Mouse (Mus musculus) 3134 (cell line): ENCODE data around the gene Ikzf1.

ENCODE experiments used
- DNase-seq: peaks from one replicate; pipeline ENCODE4 v3.0.0-alpha.2; 2011; ENCODE audit warnings: low spot score; ENCODE audit not compliant: insufficient read length; ENCODE audit errors: extremely low read depth

Ikzf1 gene

GRCm38 (mm10) chr11:11689701-11690058 lies 4.9 kb downstream of the Ikzf1 start:
- no peak for DNase-seq

GRCm38 (mm10) chr11:11690059-11690844 lies 5.4 kb downstream of the Ikzf1 start:
- no peak for DNase-seq

- no peak for DNase-seq
Measured at GRCm38 (mm10) chr11:11690845-11691196, 6.0 kb downstream of the Ikzf1 start.

GRCm38 (mm10) chr11:11691324-11692058 lies 6.7 kb downstream of the Ikzf1 start:
- DNase-seq = no peak

- DNase-seq = no peak
Measured at GRCm38 (mm10) chr11:11692558-11693166, 7.9 kb downstream of the Ikzf1 start.

GRCm38 (mm10) chr11:11693446-11693845 lies 8.6 kb downstream of the Ikzf1 start:
- no peak for DNase-seq

GRCm38 (mm10) chr11:11694072-11694471 lies 9.3 kb downstream of the Ikzf1 start:
- no peak for DNase-seq

- DNase-seq = no peak
Measured at GRCm38 (mm10) chr11:11694472-11695177, 9.8 kb downstream of the Ikzf1 start.

- DNase-seq = no peak
Measured at GRCm38 (mm10) chr11:11695211-11695887, 10.5 kb downstream of the Ikzf1 start.

GRCm38 (mm10) chr11:11695907-11696306 lies 11.1 kb downstream of the Ikzf1 start:
- DNase-seq = no peak

GRCm38 (mm10) chr11:11696814-11697213 lies 12.0 kb downstream of the Ikzf1 start:
- DNase-seq = no peak

- no peak for DNase-seq
Measured at GRCm38 (mm10) chr11:11701378-11701777, 16.6 kb downstream of the Ikzf1 start.

GRCm38 (mm10) chr11:11703776-11704175 lies 19.0 kb downstream of the Ikzf1 start:
- DNase-seq = no peak

- DNase-seq = no peak
Measured at GRCm38 (mm10) chr11:11708154-11708719, 23.4 kb downstream of the Ikzf1 start.

- no peak for DNase-seq
Measured at GRCm38 (mm10) chr11:11709311-11709710, 24.5 kb downstream of the Ikzf1 start.

- DNase-seq = no peak
Measured at GRCm38 (mm10) chr11:11710718-11711117, 25.9 kb downstream of the Ikzf1 start.

- DNase-seq = no peak
Measured at GRCm38 (mm10) chr11:11711748-11712147, 26.9 kb downstream of the Ikzf1 start.

- no peak for DNase-seq
Measured at GRCm38 (mm10) chr11:11714676-11715075, 29.9 kb downstream of the Ikzf1 start.

GRCm38 (mm10) chr11:11715963-11716691 lies 31.3 kb downstream of the Ikzf1 start:
- no peak for DNase-seq

GRCm38 (mm10) chr11:11716692-11717037 lies 31.9 kb downstream of the Ikzf1 start:
- no peak for DNase-seq
